8 mouse cellular contexts compared by ENCODE assay signal in the genomic region with DNA sequence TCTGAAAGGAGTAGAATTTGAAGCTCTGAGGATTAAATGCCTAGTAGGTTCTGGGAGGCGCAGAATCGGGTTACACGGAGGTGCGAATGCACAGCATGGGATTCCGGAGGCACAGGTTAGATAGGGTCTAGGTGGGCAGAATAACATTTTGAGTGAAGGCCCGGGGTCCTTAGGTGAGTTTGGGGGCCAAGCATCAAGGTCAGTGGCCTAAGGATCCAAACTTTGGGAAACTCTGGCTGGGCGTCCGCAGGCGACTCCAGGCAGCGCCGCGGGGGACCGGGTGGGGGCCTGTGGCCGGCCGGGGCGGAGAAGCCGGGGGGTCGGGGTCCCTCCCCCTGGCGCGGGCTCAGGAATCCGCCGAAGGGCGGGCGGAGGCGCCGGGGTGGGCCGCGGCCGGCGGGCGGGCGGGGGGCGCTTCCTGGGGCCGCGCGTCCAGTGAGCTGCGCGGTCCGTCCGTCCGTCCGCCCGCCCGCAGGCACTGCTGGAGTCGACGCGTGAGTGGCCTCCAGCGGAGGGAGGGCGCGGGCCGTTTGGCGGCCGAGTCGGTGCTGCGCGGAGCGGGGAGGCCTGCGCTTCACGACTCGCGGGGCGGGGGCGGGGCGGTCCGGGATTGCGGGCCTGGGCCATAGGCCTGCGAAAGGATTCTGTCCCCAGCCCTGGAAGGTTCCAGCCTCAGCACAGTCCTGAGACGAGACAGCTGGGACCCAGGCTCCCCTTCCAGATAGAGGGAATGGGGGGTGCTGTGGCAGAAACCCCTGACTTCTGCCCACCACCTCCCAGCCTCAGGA. TPM values are rescaled to one million over a fixed set of nuclear protein-coding genes. Genes with fewer than 3 reads are reported as not detected.
DNase-seq lines count a peak whose midpoint lies in the region; ATAC-seq and TF ChIP-seq lines count a peak whose summit lies in the region.

No protein-coding gene starts in this region.

- H3K4me1 ChIP-seq in cerebellum, adult 2 months (ENCODE audit: control insufficient read depth, insufficient read depth, low read length): peaks cover 27% of the 10 kb centered on the region
- H3K4me1 ChIP-seq in kidney, embryonic 16.5 days (ENCODE audit: insufficient read depth, low read length): peaks cover 21% of the 10 kb centered on the region

- H3K36me3 ChIP-seq in kidney, embryonic 16.5 days (ENCODE audit: insufficient read depth, low read length): peaks cover 11% of the 10 kb centered on the region

- H3K4me3 ChIP-seq in cerebellum, adult 2 months (replicated peaks; ENCODE audit: insufficient read depth, low read depth, low read length): peak overlapping the region; percentile 62
- peak overlapping the region; percentile 64 for H3K4me3 ChIP-seq in kidney, embryonic 16.5 days (ENCODE audit: low read length)

- peak overlapping the region; percentile 86 for H3K9ac ChIP-seq in kidney, embryonic 16.5 days (replicated peaks; ENCODE audit: low read length)

- peak overlapping the region; percentile 92 for H3K27ac ChIP-seq in cerebellum, adult 2 months (ENCODE audit: insufficient read depth, low read length)
- peak overlapping the region; percentile 84 for H3K27ac ChIP-seq in kidney, embryonic 16.5 days (ENCODE audit: low read length)

- peak; percentile 67 for DNase-seq in right cerebral cortex, postnatal 4 days
- DNase-seq in right cerebral cortex, postnatal 36 days (ENCODE audit: low spot score in 2 of 2): no peak
- DNase-seq in cerebellum, adult 2 months: peak; percentile 67 to 71
- peak; percentile 59 for DNase-seq in gastrocnemius, postnatal 25 days
- DNase-seq in mesoderm, embryonic 11.5 days (ENCODE audit: low read depth, low spot score): peak; percentile 23
- DNase-seq in layer of hippocampus, postnatal 14 days (ENCODE audit: low spot score in 2 of 2): no peak
- no peak for DNase-seq in left cerebral cortex, postnatal 25 days (ENCODE audit: low spot score in 2 of 2)

- TF ChIP-seq POLR2A in cerebellum, adult 2 months (IDR thresholded peaks at IDR 0.05; ENCODE audit: borderline replicate concordance, insufficient read depth, low read length): no peak

- TF ChIP-seq CTCF in cerebellum, adult 2 months (IDR thresholded peaks at IDR 0.05; ENCODE audit: borderline replicate concordance, insufficient read depth, low read depth, low read length): no peak

- no peaks in the 10 kb centered on the region for H3K9me3 ChIP-seq in kidney, embryonic 16.5 days (ENCODE audit: low read length)

- peak; percentile 70 for ATAC-seq in kidney, embryonic 16.5 days (ENCODE audit: low FRiP score, low TSS enrichment)

- WGBS in cerebellum, adult 2 months: 2% methylated on average over 51 of the region's 68 CpGs
- 1% methylated on average over 45 of the region's 68 CpGs for WGBS in kidney, embryonic 16.5 days

- intact Hi-C loops in left cerebral cortex, postnatal 25 days (cut with DNase I): loop anchor here (2.0 kb wide), 1 partner anchor 14 kb away; a partner anchor contains a TSS

- peak overlapping the region; percentile 66 for H3K4me2 ChIP-seq in kidney, embryonic 16.5 days (replicated peaks; ENCODE audit: low read depth, low read length)

- H3K27me3 ChIP-seq in cerebellum, adult 2 months (ENCODE audit: control insufficient read depth, insufficient read depth, low read length): no peaks in the 10 kb centered on the region
- no peaks in the 10 kb centered on the region for H3K27me3 ChIP-seq in kidney, embryonic 16.5 days (ENCODE audit: insufficient read depth, low read length)

RNA-seq across cellular contexts. Expression of a gene that starts 0.7 kb away (rescaled TPM):
- 43.3 and 43.4 TPM in 2 replicates for polyA plus RNA-seq in cerebellum, adult 2 months (2012; rRNA removed)
- total RNA-seq in gastrocnemius, postnatal 25 days (2021): 10 to 100 TPM in 1 of 2 experiments, 1 to 10 TPM in 1; 7.8 to 12.2 TPM
- polyA plus RNA-seq in kidney, embryonic 16.5 days (2015; fragmentation: Nextera tagmentation; extraction: Ambion mirVana): 197 and 208 TPM in 2 replicates
- 10 to 100 TPM; 16.8 to 20.9 TPM for total RNA-seq in layer of hippocampus, postnatal 14 days (2021)
- total RNA-seq in left cerebral cortex, postnatal 25 days (2021): 10 to 100 TPM; 15.2 to 16.4 TPM

RNA-seq across cellular contexts. Expression of a gene that starts 6.2 kb away (rescaled TPM):
- 1.2 and 1.5 TPM in 2 replicates for polyA plus RNA-seq in cerebellum, adult 2 months (2012; rRNA removed)
- not detected for total RNA-seq in gastrocnemius, postnatal 25 days (2021)
- polyA plus RNA-seq in kidney, embryonic 16.5 days (2015; fragmentation: Nextera tagmentation; extraction: Ambion mirVana): 1.9 and 2.1 TPM in 2 replicates
- total RNA-seq in layer of hippocampus, postnatal 14 days (2021): 1 to 10 TPM in 1 of 2 experiments, under 1 TPM in 1; 0.41 to 1.2 TPM
- total RNA-seq in left cerebral cortex, postnatal 25 days (2021): under 1 TPM; 0.73 to 0.80 TPM

RNA-seq across cellular contexts. Expression of a gene that starts 13.7 kb away (rescaled TPM):
- polyA plus RNA-seq in cerebellum, adult 2 months (2012; rRNA removed): 94.2 and 115 TPM in 2 replicates
- total RNA-seq in gastrocnemius, postnatal 25 days (2021): 10 to 100 TPM; 20.3 to 21.6 TPM
- polyA plus RNA-seq in kidney, embryonic 16.5 days (2015; fragmentation: Nextera tagmentation; extraction: Ambion mirVana): 44.2 and 50.5 TPM in 2 replicates
- total RNA-seq in layer of hippocampus, postnatal 14 days (2021): 10 to 100 TPM; 34.3 to 35.6 TPM
- total RNA-seq in left cerebral cortex, postnatal 25 days (2021): 10 to 100 TPM; 30.7 to 30.9 TPM

RNA-seq across cellular contexts. Expression of a gene that starts 14.1 kb away (rescaled TPM):
- polyA plus RNA-seq in cerebellum, adult 2 months (2012; rRNA removed): 140 and 146 TPM in 2 replicates
- total RNA-seq in gastrocnemius, postnatal 25 days (2021): 10 to 100 TPM; 36.9 to 38.4 TPM
- polyA plus RNA-seq in kidney, embryonic 16.5 days (2015; fragmentation: Nextera tagmentation; extraction: Ambion mirVana): 129 and 138 TPM in 2 replicates
- 100 to 1,000 TPM in 1 of 2 experiments, 10 to 100 TPM in 1; 96.3 to 101 TPM for total RNA-seq in layer of hippocampus, postnatal 14 days (2021)
- total RNA-seq in left cerebral cortex, postnatal 25 days (2021): 10 to 100 TPM; 81.9 to 92.9 TPM

RNA-seq across cellular contexts. Expression of a gene that starts 15.8 kb away (rescaled TPM):
- 1,135 and 1,193 TPM in 2 replicates for polyA plus RNA-seq in cerebellum, adult 2 months (2012; rRNA removed)
- 100 to 1,000 TPM in 1 of 2 experiments, 10 to 100 TPM in 1; 83.6 to 106 TPM for total RNA-seq in gastrocnemius, postnatal 25 days (2021)
- 2,772 and 2,914 TPM in 2 replicates for polyA plus RNA-seq in kidney, embryonic 16.5 days (2015; fragmentation: Nextera tagmentation; extraction: Ambion mirVana)
- 1,000 to 10,000 TPM; 1,666 to 1,748 TPM for total RNA-seq in layer of hippocampus, postnatal 14 days (2021)
- total RNA-seq in left cerebral cortex, postnatal 25 days (2021): 1,000 to 10,000 TPM; 1,474 to 1,552 TPM

Comparison
In these comparisons a context has a peak if more than half of its experiments do, and no peak if none do; other contexts are left out.
1. DNase-seq: peak in right cerebral cortex, postnatal 4 days (single experiment), cerebellum, adult 2 months (2 of 2), gastrocnemius, postnatal 25 days (single experiment) and mesoderm, embryonic 11.5 days (single experiment); none in right cerebral cortex, postnatal 36 days (0 of 2), layer of hippocampus, postnatal 14 days (0 of 2) and left cerebral cortex, postnatal 25 days (0 of 2).